Mouse (Mus musculus): ENCODE results near the gene Nsd1. TPM values are rescaled to one million over a fixed set of nuclear protein-coding genes. Genes with fewer than 3 reads are reported as not detected.
"Not testable (repeated sequence)": the region's sequence is repeated elsewhere in the genome, so short reads cannot be mapped to it uniquely, and the experiment has no call there.

The Nsd1 gene
- polyA plus RNA-seq, 1 experiment from 2014 or later = 57.3 TPM

- Histone ChIP-seq H3K9ac (ENCODE audit: low read length) (no peak overlapping the region), H3K4me1 (ENCODE audit: control insufficient read depth in 2 of 2, insufficient read depth in 2 of 2, low read length in 2 of 2) (peaks cover 0 to 5% of the 10 kb centered on the region in 2 experiments; a peak in 1 of 4 replicates), H3K4me3 (ENCODE audit: control insufficient read depth in 1 of 2, insufficient read depth in 1 of 2, low read depth in 1 of 2, low read length in 2 of 2) (no peak overlapping the region), H3K9me3 (ENCODE audit: control insufficient read depth, low read length) (no peaks in the 10 kb centered on the region), H3K27ac (replicated peaks in 1 of 2; ENCODE audit: control insufficient read depth in 1 of 2, insufficient read depth in 1 of 2, low read depth in 2 of 2, low read length in 2 of 2) (no peak overlapping the region), H3K27me3 (ENCODE audit: control insufficient read depth, insufficient read depth, low read length) (no peaks in the 10 kb centered on the region), H3K36me3 (ENCODE audit: control insufficient read depth, insufficient read depth, low read length) (no peaks in the 10 kb centered on the region), H3K4me2 (ENCODE audit: low read length) (no peak overlapping the region)
- 83% methylated on average over 3 of the region's 3 CpGs for WGBS
- no peak for ATAC-seq (ENCODE audit: insufficient number of reproducible peaks, insufficient read depth, low FRiP score, low read depth)
Measured at GRCm38 (mm10) chr13:55179591-55179990, 30.0 kb upstream of the Nsd1 start.

GRCm38 (mm10) chr13:55181786-55182172, 27.8 kb upstream of the Nsd1 start:
- ATAC-seq (ENCODE audit: insufficient number of reproducible peaks, insufficient read depth, low FRiP score, low read depth) = no peak
- Histone ChIP-seq H3K4me1 (ENCODE audit: control insufficient read depth in 2 of 2, insufficient read depth in 2 of 2, low read length in 2 of 2) (peaks cover 0 to 5% of the 10 kb centered on the region in 2 experiments; a peak in 1 of 4 replicates), H3K4me2 (ENCODE audit: low read length) (peak overlapping the region; percentile 74), H3K4me3 (ENCODE audit: control insufficient read depth in 1 of 2, insufficient read depth in 1 of 2, low read depth in 1 of 2, low read length in 2 of 2) (peak overlapping the region; percentile 40 to 43; a peak in 3 of 4 replicates), H3K36me3 (ENCODE audit: control insufficient read depth, insufficient read depth, low read length) (no peaks in the 10 kb centered on the region), H3K9me3 (ENCODE audit: control insufficient read depth, low read length) (no peaks in the 10 kb centered on the region), H3K27me3 (ENCODE audit: control insufficient read depth, insufficient read depth, low read length) (no peaks in the 10 kb centered on the region), H3K27ac (replicated peaks in 1 of 2; ENCODE audit: control insufficient read depth in 1 of 2, insufficient read depth in 1 of 2, low read depth in 2 of 2, low read length in 2 of 2) (peak overlapping the region; percentile 79 to 85; a peak in 2 of 4 replicates), H3K9ac (ENCODE audit: low read length) (peak overlapping the region; percentile 73; the same call in 1 of the 2 replicates)
- 74% methylated on average over 2 of the region's 2 CpGs for WGBS

DNA sequence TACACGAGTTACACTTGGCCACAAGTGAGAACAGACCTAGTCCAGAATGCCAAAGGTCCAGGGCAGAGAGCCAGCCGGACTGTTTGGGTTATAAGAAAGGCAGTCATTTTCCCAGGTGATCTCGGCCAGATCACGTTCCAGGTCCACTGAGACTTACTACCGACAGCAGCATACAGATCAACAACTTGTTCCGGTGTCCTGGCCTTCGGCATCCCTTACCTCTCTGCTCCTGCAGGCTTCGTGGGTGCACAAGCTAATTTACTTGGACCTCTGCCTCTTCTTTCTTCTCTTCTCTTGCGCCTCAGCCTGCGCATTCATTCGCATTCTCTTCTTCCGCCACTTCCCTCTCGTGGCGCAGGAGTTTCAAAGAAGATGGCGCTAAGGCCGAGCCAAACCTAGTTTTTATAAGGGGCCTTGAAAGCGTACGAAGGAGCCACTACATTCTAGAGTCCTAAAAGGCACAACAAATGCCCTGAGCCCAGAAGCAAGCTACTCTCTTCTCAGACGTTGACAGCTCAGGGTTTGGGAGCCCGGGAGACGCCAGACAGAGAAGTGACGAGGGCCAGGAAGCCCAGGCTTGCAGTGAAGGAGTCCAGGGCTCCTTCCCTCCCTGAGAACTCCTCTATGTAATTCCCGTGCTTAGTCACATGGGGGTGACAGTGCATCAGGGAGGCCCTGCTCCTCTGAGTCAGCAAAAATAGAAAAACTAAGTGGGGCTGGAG, 27.2 kb upstream of the Nsd1 start:
- WGBS = 4% methylated on average over 23 of the region's 23 CpGs
- H3K9me3 ChIP-seq (ENCODE audit: control insufficient read depth, low read length) = no peaks in the 10 kb centered on the region
- H3K4me1 ChIP-seq (ENCODE audit: control insufficient read depth in 2 of 2, insufficient read depth in 2 of 2, low read length in 2 of 2) = peaks cover 0 to 5% of the 10 kb centered on the region in 2 experiments; a peak in 1 of 4 replicates
- H3K4me3 ChIP-seq (ENCODE audit: control insufficient read depth in 1 of 2, insufficient read depth in 1 of 2, low read depth in 1 of 2, low read length in 2 of 2) = peak overlapping the region; percentile 40 to 43
- peak overlapping the region; percentile 79 to 85 for H3K27ac ChIP-seq (replicated peaks in 1 of 2; ENCODE audit: control insufficient read depth in 1 of 2, insufficient read depth in 1 of 2, low read depth in 2 of 2, low read length in 2 of 2)
- H3K27me3 ChIP-seq (ENCODE audit: control insufficient read depth, insufficient read depth, low read length) = no peaks in the 10 kb centered on the region
- peak overlapping the region; percentile 74 for H3K4me2 ChIP-seq (ENCODE audit: low read length)
- H3K9ac ChIP-seq (ENCODE audit: low read length) = peak overlapping the region; percentile 73
- ATAC-seq (ENCODE audit: insufficient number of reproducible peaks, insufficient read depth, low FRiP score, low read depth) = peak; percentile 76
- H3K36me3 ChIP-seq (ENCODE audit: control insufficient read depth, insufficient read depth, low read length) = no peaks in the 10 kb centered on the region

DNA sequence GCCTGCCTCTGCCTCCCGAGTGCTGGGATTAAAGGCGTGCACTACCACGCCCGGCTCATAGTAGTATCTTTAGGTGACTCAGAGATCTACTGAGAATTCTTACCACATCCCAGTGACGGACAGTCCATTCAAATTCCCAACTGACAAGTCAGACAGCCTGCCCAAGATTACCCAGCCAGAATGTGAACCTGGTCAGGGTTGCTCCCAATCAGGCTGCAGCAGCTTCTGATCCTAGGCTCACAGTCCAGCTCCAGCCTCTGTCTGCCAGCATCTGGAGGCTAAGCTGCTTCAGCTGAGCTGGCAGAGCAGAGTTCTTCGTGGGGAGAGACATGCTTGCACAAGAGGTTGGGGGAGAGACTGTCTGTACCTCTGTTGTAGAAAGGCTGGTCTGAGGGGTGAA, 26.2 kb upstream of the Nsd1 start:
- Histone ChIP-seq H3K4me1 (ENCODE audit: control insufficient read depth in 2 of 2, insufficient read depth in 2 of 2, low read length in 2 of 2) (peaks cover 0 to 5% of the 10 kb centered on the region in 2 experiments; a peak in 1 of 4 replicates), H3K4me3 (ENCODE audit: control insufficient read depth in 1 of 2, insufficient read depth in 1 of 2, low read depth in 1 of 2, low read length in 2 of 2) (no peak overlapping the region), H3K27ac (replicated peaks in 1 of 2; ENCODE audit: control insufficient read depth in 1 of 2, insufficient read depth in 1 of 2, low read depth in 2 of 2, low read length in 2 of 2) (no peak overlapping the region), H3K9me3 (ENCODE audit: control insufficient read depth, low read length) (no peaks in the 10 kb centered on the region), H3K27me3 (ENCODE audit: control insufficient read depth, insufficient read depth, low read length) (no peaks in the 10 kb centered on the region), H3K9ac (ENCODE audit: low read length) (no peak overlapping the region), H3K4me2 (ENCODE audit: low read length) (no peak overlapping the region), H3K36me3 (ENCODE audit: control insufficient read depth, insufficient read depth, low read length) (no peaks in the 10 kb centered on the region)
- no peak for ATAC-seq (ENCODE audit: insufficient number of reproducible peaks, insufficient read depth, low FRiP score, low read depth)
- WGBS = 77% methylated on average over 6 of the region's 6 CpGs

- H3K27ac ChIP-seq (replicated peaks in 1 of 2; ENCODE audit: control insufficient read depth in 1 of 2, insufficient read depth in 1 of 2, low read depth in 2 of 2, low read length in 2 of 2); H3K9ac ChIP-seq (ENCODE audit: low read length); H3K27me3 ChIP-seq (ENCODE audit: control insufficient read depth, insufficient read depth, low read length); H3K9me3 ChIP-seq (ENCODE audit: control insufficient read depth, low read length); H3K4me2 ChIP-seq (ENCODE audit: low read length); H3K36me3 ChIP-seq (ENCODE audit: control insufficient read depth, insufficient read depth, low read length); H3K4me3 ChIP-seq (ENCODE audit: control insufficient read depth in 1 of 2, insufficient read depth in 1 of 2, low read depth in 1 of 2, low read length in 2 of 2); ATAC-seq (ENCODE audit: insufficient number of reproducible peaks, insufficient read depth, low FRiP score, low read depth): not testable (repeated sequence)
- 0% methylated on average over 3 of the region's 9 CpGs for WGBS
- peaks cover 10 to 11% of the 10 kb centered on the region in 2 experiments for H3K4me1 ChIP-seq (ENCODE audit: control insufficient read depth in 2 of 2, insufficient read depth in 2 of 2, low read length in 2 of 2)
Measured at GRCm38 (mm10) chr13:55187062-55187461, 22.5 kb upstream of the Nsd1 start.

DNA sequence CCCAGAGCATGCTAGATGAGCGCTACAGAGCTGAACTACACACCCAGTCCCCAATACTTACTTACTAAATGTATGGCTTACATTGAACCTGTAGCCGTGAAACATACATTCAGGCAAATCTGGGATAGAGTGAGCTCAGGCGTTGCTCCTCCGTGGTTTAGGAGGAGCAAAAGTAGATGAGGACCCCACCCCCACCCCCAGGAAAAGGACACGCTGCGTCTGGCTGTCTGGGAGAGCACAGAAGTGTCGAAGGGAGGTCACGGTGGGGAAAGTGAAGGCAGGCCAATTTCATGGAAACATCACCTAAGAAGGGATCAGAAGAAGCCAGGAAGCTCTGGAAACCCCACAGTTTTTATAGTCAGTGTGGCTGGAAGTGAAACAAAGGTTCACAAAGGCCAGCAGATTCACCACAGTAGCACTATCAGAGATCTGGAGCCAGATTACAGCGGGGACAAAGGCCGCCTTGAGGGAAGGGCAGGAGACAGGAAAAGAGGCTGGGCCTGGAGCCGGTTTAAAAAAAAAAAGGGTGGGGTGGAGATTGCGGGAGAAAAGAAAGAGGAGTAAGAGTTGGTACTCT, 20.0 kb upstream of the Nsd1 start:
- Histone ChIP-seq H3K4me3 (ENCODE audit: control insufficient read depth in 1 of 2, insufficient read depth in 1 of 2, low read depth in 1 of 2, low read length in 2 of 2) (peak overlapping the region; percentile 44 to 66), H3K27ac (replicated peaks in 1 of 2; ENCODE audit: control insufficient read depth in 1 of 2, insufficient read depth in 1 of 2, low read depth in 2 of 2, low read length in 2 of 2) (peak overlapping the region; percentile 79 to 91), H3K9ac (ENCODE audit: low read length) (peak overlapping the region; percentile 73), H3K9me3 (ENCODE audit: control insufficient read depth, low read length) (no peaks in the 10 kb centered on the region), H3K4me2 (ENCODE audit: low read length) (peak overlapping the region; percentile 73), H3K4me1 (ENCODE audit: control insufficient read depth in 2 of 2, insufficient read depth in 2 of 2, low read length in 2 of 2) (peaks cover 9 to 10% of the 10 kb centered on the region in 2 experiments), H3K27me3 (ENCODE audit: control insufficient read depth, insufficient read depth, low read length) (no peaks in the 10 kb centered on the region), H3K36me3 (ENCODE audit: control insufficient read depth, insufficient read depth, low read length) (no peaks in the 10 kb centered on the region)
- WGBS = 5% methylated on average over 12 of the region's 12 CpGs
- ATAC-seq (ENCODE audit: insufficient number of reproducible peaks, insufficient read depth, low FRiP score, low read depth) = peak; percentile 25; the same call in 1 of the 2 replicates

GRCm38 (mm10) chr13:55190121-55190868, 19.3 kb upstream of the Nsd1 start:
- Histone ChIP-seq H3K27me3 (ENCODE audit: control insufficient read depth, insufficient read depth, low read length) (no peaks in the 10 kb centered on the region), H3K36me3 (ENCODE audit: control insufficient read depth, insufficient read depth, low read length) (no peaks in the 10 kb centered on the region), H3K27ac (replicated peaks in 1 of 2; ENCODE audit: control insufficient read depth in 1 of 2, insufficient read depth in 1 of 2, low read depth in 2 of 2, low read length in 2 of 2) (peak overlapping the region; percentile 79 to 91), H3K4me2 (ENCODE audit: low read length) (peak overlapping the region; percentile 73), H3K9ac (ENCODE audit: low read length) (peak overlapping the region; percentile 73), H3K9me3 (ENCODE audit: control insufficient read depth, low read length) (no peaks in the 10 kb centered on the region), H3K4me1 (ENCODE audit: control insufficient read depth in 2 of 2, insufficient read depth in 2 of 2, low read length in 2 of 2) (peaks cover 9 to 10% of the 10 kb centered on the region in 2 experiments), H3K4me3 (ENCODE audit: control insufficient read depth in 1 of 2, insufficient read depth in 1 of 2, low read depth in 1 of 2, low read length in 2 of 2) (peak overlapping the region; percentile 44 to 66)
- WGBS = 2% methylated on average over 34 of the region's 34 CpGs
- ATAC-seq (ENCODE audit: insufficient number of reproducible peaks, insufficient read depth, low FRiP score, low read depth) = peak; percentile 98
